Mouse (Mus musculus) adrenal gland, postnatal 14 days (tissue): ENCODE results near the gene Eif3d. TPM values are rescaled to one million over a fixed set of nuclear protein-coding genes. Genes with fewer than 3 reads are reported as not detected.
A peak's percentile ranks its signal among the peaks of the same experiment; 100 is the strongest.
"Not testable (repeated sequence)": the region's sequence is repeated elsewhere in the genome, so short reads cannot be mapped to it uniquely, and the experiment has no call there.

Source experiments
- DNase-seq: peaks from one replicate; pipeline ENCODE4 v3.0.0; 2021; ENCODE audit warnings: mixed read lengths
- long read RNA-seq, 2 experiments: library from polyadenylated mRNA; stranded (forward); transcript quantifications; one replicate each; pipeline ENCODE4 v2.0.0; 2021
- total RNA-seq: library from RNA; stranded (reverse); gene quantifications from 2 replicates; pipeline ENCODE4 v1.2.3, GENCODE M21; 2021

The Eif3d gene
- 152 and 167 TPM in 2 replicates for total RNA-seq
- long read RNA-seq, experiment 1, transcript Eif3d-201 (15 exons, 1,899 nt) = major isoform, 155 of 194 reads
- long read RNA-seq, experiment 1, partial matches to known transcripts = 13 of 194 reads
- long read RNA-seq, experiment 1, other reads (novel, unspliced or antisense) = 26 of 194 reads
- long read RNA-seq, experiment 2, transcript Eif3d-201 (15 exons, 1,899 nt) = major isoform, 103 of 133 reads
- long read RNA-seq, experiment 2, partial matches to known transcripts = 18 of 133 reads
- long read RNA-seq, experiment 2, other reads (novel, unspliced or antisense) = 12 of 133 reads

GRCm38 (mm10) chr15:77970470-77971292, at the start of gene Eif3d:
TSS of gene Eif3d (minus strand) at chr15:77970813.
- peak; percentile 97 for DNase-seq

- DNase-seq = no peak
These were observed 43.4 kb upstream of the Eif3d start for GRCm38 (mm10) chr15:78014046-78014445.

- DNase-seq = not testable (repeated sequence)
These were observed 37.6 kb upstream of the Eif3d start for GRCm38 (mm10) chr15:78008206-78008605.

GRCm38 (mm10) chr15:78003929-78004328, 33.3 kb upstream of the Eif3d start:
- peak; percentile 35 for DNase-seq

- DNase-seq = no peak
These were observed 30.8 kb upstream of the Eif3d start for GRCm38 (mm10) chr15:78001400-78001799.

- DNase-seq = peak; percentile 84
These were observed 17.9 kb upstream of the Eif3d start for GRCm38 (mm10) chr15:77988541-77988940.

- DNase-seq = no peak
These were observed 12.8 kb upstream of the Eif3d start for GRCm38 (mm10) chr15:77983391-77983790.

GRCm38 (mm10) chr15:77982195-77982939, 11.8 kb upstream of the Eif3d start:
- DNase-seq = peak; percentile 89

- DNase-seq = peak; percentile 85
These were observed 10.6 kb upstream of the Eif3d start for GRCm38 (mm10) chr15:77981181-77981680.

- DNase-seq = no peak
These were observed 8.8 kb upstream of the Eif3d start for GRCm38 (mm10) chr15:77979427-77979865.

GRCm38 (mm10) chr15:77977663-77978062, 7.0 kb upstream of the Eif3d start:
- peak; percentile 83 for DNase-seq

- DNase-seq = no peak
These were observed 3.7 kb upstream of the Eif3d start for GRCm38 (mm10) chr15:77974165-77974841.

- DNase-seq = no peak
These were observed 608 bp downstream of the Eif3d start for GRCm38 (mm10) chr15:77969940-77970469.

- no peak for DNase-seq
These were observed 5.5 kb downstream of the Eif3d start for GRCm38 (mm10) chr15:77965117-77965528.

GRCm38 (mm10) chr15:77962447-77962846, 8.2 kb downstream of the Eif3d start:
- no peak for DNase-seq

GRCm38 (mm10) chr15:77960693-77961092, 9.9 kb downstream of the Eif3d start:
- DNase-seq = peak; percentile 42

- DNase-seq = no peak
These were observed 12.5 kb downstream of the Eif3d start for GRCm38 (mm10) chr15:77958071-77958470.

- no peak for DNase-seq
These were observed 13.0 kb downstream of the Eif3d start for GRCm38 (mm10) chr15:77957625-77958024.

GRCm38 (mm10) chr15:77956404-77956901, 14.2 kb downstream of the Eif3d start, which contains the start of gene Foxred2:
TSS of gene Foxred2 (minus strand) at chr15:77956722.
- DNase-seq = peak; percentile 94

- peak; percentile 47 for DNase-seq
These were observed 14.9 kb downstream of the Eif3d start for GRCm38 (mm10) chr15:77955440-77956403.
